Mouse (Mus musculus) hindbrain, postnatal 0 days (tissue): ENCODE measurements around the gene Trmt1. TPM values are rescaled to one million over a fixed set of nuclear protein-coding genes. Genes with fewer than 3 reads are reported as not detected.
A peak's percentile ranks its signal among the peaks of the same experiment; 100 is the strongest.
"Not testable (repeated sequence)": the region's sequence is repeated elsewhere in the genome, so short reads cannot be mapped to it uniquely, and the experiment has no call there.

Source experiments
- ATAC-seq: fragments of 200-750 bp; cut with Nextera tagmentation; 2 replicates; pipeline ENCODE4 v1.8.0; 2017; ENCODE audit warnings: mild to moderate bottlenecking, moderate TSS enrichment, moderate library complexity
- DNase-seq: peaks from one replicate; pipeline ENCODE4 v3.0.0-alpha.2; 2015; ENCODE audit warnings: low spot score
- H3K27ac ChIP-seq: fragments of 300-500 bp; sonication (generic); 2 replicates; pipeline ENCODE4 v1.5.1; 2014; ENCODE audit warnings: mild to moderate bottlenecking
- H3K27me3 ChIP-seq: fragments of 300-500 bp; sonication (generic); 2 replicates; pipeline ENCODE4 v1.6.1; 2014; ENCODE audit warnings: low read length, mixed read lengths; ENCODE audit not compliant: insufficient read depth
- H3K36me3 ChIP-seq: fragments of 300-500 bp; sonication (generic); 2 replicates; pipeline ENCODE4 v1.6.1; 2014; ENCODE audit warnings: low read length, mixed read lengths; ENCODE audit not compliant: insufficient read depth
- H3K4me1 ChIP-seq: fragments of 300-500 bp; sonication (generic); 2 replicates; pipeline ENCODE4 v1.6.1; 2014; ENCODE audit warnings: antibody characterized with exemption, low read length, mixed read lengths; ENCODE audit not compliant: insufficient read depth
- H3K4me2 ChIP-seq: fragments of 300-500 bp; sonication (generic); 2 replicates; pipeline ENCODE4 v1.6.1; 2014; ENCODE audit warnings: low read depth, mild to moderate bottlenecking, low read length, moderate library complexity, mixed read lengths
- H3K4me3 ChIP-seq: fragments of 300-500 bp; sonication (generic); 2 replicates; pipeline ENCODE4 v1.5.1; 2014; ENCODE audit warnings: low read length
- H3K9ac ChIP-seq: fragments of 300-500 bp; sonication (generic); replicated peaks from 2 replicates; pipeline ENCODE4 v1.6.1; 2014; ENCODE audit warnings: mild to moderate bottlenecking, low read length, moderate library complexity, mixed read lengths
- H3K9me3 ChIP-seq: fragments of 300-500 bp; sonication (generic); 2 replicates; pipeline ENCODE4 v1.6.1; 2016; ENCODE audit warnings: low read length, mixed read lengths
- CTCF ChIP-seq: IDR thresholded peaks from 2 replicates; pipeline ENCODE4 v1.5.1; 2016; ENCODE audit warnings: antibody characterized with exemption, control low read depth, low read depth
- WGBS: fragments of 180-500 bp; shearing (Covaris S2); extraction: QIAGEN DNeasy Blood & Tissue Kit; methylation state at CpG from one replicate; pipeline ENCODE4 v1.1.7; 2014; 5-methylcytosine and 5-hydroxymethylcytosine counted together
- polyA plus RNA-seq: library from polyadenylated mRNA; unstranded; fragments of >200 nt; fragmentation: Nextera tagmentation; extraction: Ambion mirVana; gene quantifications from 2 replicates; pipeline ENCODE4 v1.2.1, GENCODE M21; 2015
- total RNA-seq: library from RNA; depleted of rRNA; stranded (reverse); fragments of >200 nt; gene quantifications from 2 replicates; pipeline ENCODE4 v1.2.3, GENCODE M21; 2014

Trmt1 gene
- total and polyA plus RNA-seq, 2 experiments from 2014 or later: 71.2 to 93.3 TPM

GRCm38 (mm10) chr8:84662581-84663065, 23.5 kb upstream of the Trmt1 start, which contains the start of gene Ier2:
Gene Ier2 (minus strand): TSS chr8:84662852.
- H3K9me3 ChIP-seq: no peaks in the 10 kb centered on the region
- ATAC-seq (peak; percentile 78), DNase-seq (peak; percentile 96)
- peak within 1 kb of the TSS; percentile 67 for H3K4me3 ChIP-seq
- H3K36me3 ChIP-seq: no peaks in the 10 kb centered on the region
- H3K27ac ChIP-seq: peak within 1 kb of the TSS; percentile 85
- TF ChIP-seq CTCF: no peak
- under 1% methylated on average over 27 of the region's 27 CpGs for WGBS
- peak within 1 kb of the TSS; percentile 67 for H3K4me2 ChIP-seq
- peaks cover 10% of the 10 kb centered on the region for H3K4me1 ChIP-seq
- peak within 1 kb of the TSS; percentile 67 for H3K9ac ChIP-seq
- no peaks in the 10 kb centered on the region for H3K27me3 ChIP-seq

GRCm38 (mm10) chr8:84663483-84664327, 22.4 kb upstream of the Trmt1 start:
- Histone ChIP-seq H3K36me3 (no peaks in the 10 kb centered on the region), H3K27ac (peak overlapping the region; percentile 85), H3K4me3 (peak overlapping the region; percentile 51), H3K4me1 (peaks cover 10% of the 10 kb centered on the region), H3K4me2 (peak overlapping the region; percentile 67), H3K9ac (peak overlapping the region; percentile 62), H3K9me3 (no peaks in the 10 kb centered on the region), H3K27me3 (no peaks in the 10 kb centered on the region)
- DNase-seq: peak; percentile 98
- peak; percentile 86 for ATAC-seq
- TF ChIP-seq CTCF: no peak
- WGBS: 3% methylated on average over 43 of the region's 43 CpGs

GRCm38 (mm10) chr8:84664566-84665384, 21.3 kb upstream of the Trmt1 start:
- no peaks in the 10 kb centered on the region for H3K36me3 ChIP-seq
- peak overlapping the region; percentile 67 for H3K4me2 ChIP-seq
- peak overlapping the region; percentile 51 for H3K4me3 ChIP-seq
- peak; percentile 73 for ATAC-seq
- no peaks in the 10 kb centered on the region for H3K9me3 ChIP-seq
- peak overlapping the region; percentile 62 for H3K9ac ChIP-seq
- no peaks in the 10 kb centered on the region for H3K27me3 ChIP-seq
- peak; percentile 94 for DNase-seq
- peak; percentile 74 for TF ChIP-seq CTCF
- under 1% methylated on average over 29 of the region's 29 CpGs for WGBS
- peak overlapping the region; percentile 83 for H3K27ac ChIP-seq
- H3K4me1 ChIP-seq: peaks cover 10% of the 10 kb centered on the region

- no peak; the same call in 1 of the 2 replicates for ATAC-seq
- DNase-seq: peak; percentile 44
Observed at GRCm38 (mm10) chr8:84665385-84665893, 20.7 kb upstream of the Trmt1 start.

GRCm38 (mm10) chr8:84668081-84668480, 18.0 kb upstream of the Trmt1 start:
- H3K4me1 ChIP-seq: peaks cover 4% of the 10 kb centered on the region
- no peak for TF ChIP-seq CTCF
- no peak overlapping the region for H3K9ac ChIP-seq
- H3K4me2 ChIP-seq: no peak overlapping the region
- ATAC-seq (no peak), DNase-seq (no peak)
- peaks cover 5% of the 10 kb centered on the region; the same call in 1 of the 2 replicates for H3K36me3 ChIP-seq
- H3K27ac ChIP-seq: no peak overlapping the region
- H3K27me3 ChIP-seq: no peaks in the 10 kb centered on the region
- WGBS: 67% methylated on average over 1 of the region's 1 CpGs
- H3K9me3 ChIP-seq: no peaks in the 10 kb centered on the region
- H3K4me3 ChIP-seq: no peak overlapping the region

More at GRCm38 (mm10) chr8:84665385-84665893, 20.7 kb upstream of the Trmt1 start:
- peak overlapping the region; percentile 62 for H3K9ac ChIP-seq
- no peaks in the 10 kb centered on the region for H3K9me3 ChIP-seq
- H3K27me3 ChIP-seq: no peaks in the 10 kb centered on the region
- no peak for TF ChIP-seq CTCF
- peak overlapping the region; percentile 67 for H3K4me2 ChIP-seq
- H3K36me3 ChIP-seq: no peaks in the 10 kb centered on the region
- peak overlapping the region; percentile 83 for H3K27ac ChIP-seq
- WGBS: 2% methylated on average over 14 of the region's 14 CpGs
- H3K4me3 ChIP-seq: peak overlapping the region; percentile 51
- peaks cover 10% of the 10 kb centered on the region for H3K4me1 ChIP-seq

GRCm38 (mm10) chr8:84668731-84669485, 17.2 kb upstream of the Trmt1 start:
- no peaks in the 10 kb centered on the region for H3K27me3 ChIP-seq
- H3K9ac ChIP-seq: no peak overlapping the region
- H3K27ac ChIP-seq: no peak overlapping the region
- peaks cover 11% of the 10 kb centered on the region for H3K36me3 ChIP-seq
- DNase-seq: no peak
- WGBS: 82% methylated on average over 6 of the region's 6 CpGs
- H3K4me2 ChIP-seq: no peak overlapping the region
- no peak for ATAC-seq
- H3K9me3 ChIP-seq: no peaks in the 10 kb centered on the region
- peaks cover 4% of the 10 kb centered on the region for H3K4me1 ChIP-seq
- no peak for TF ChIP-seq CTCF
- no peak overlapping the region for H3K4me3 ChIP-seq

GRCm38 (mm10) chr8:84670295-84671006, 15.7 kb upstream of the Trmt1 start:
- not testable (repeated sequence) for H3K27me3 ChIP-seq, H3K4me3 ChIP-seq, DNase-seq, H3K27ac ChIP-seq, H3K4me2 ChIP-seq, H3K4me1 ChIP-seq, H3K9ac ChIP-seq, H3K9me3 ChIP-seq
- 88% methylated on average over 5 of the region's 5 CpGs for WGBS
- ATAC-seq: 0 out of 2 replicates have a peak, but pooled peaks have one; percentile 4
- peaks cover 26% of the 10 kb centered on the region for H3K36me3 ChIP-seq
